Mouse (Mus musculus) megakaryocyte, embryonic 14.5 days (primary cell): ENCODE measurements around the gene Hist4h4.

ENCODE experiments used
- FLI1 ChIP-seq: IDR thresholded peaks from 2 replicates; pipeline ENCODE4 v1.6.1; 2012; ENCODE audit warnings: low read length, inconsistent platforms, mixed read lengths
- GATA1 ChIP-seq: IDR thresholded peaks from 3 replicates; pipeline ENCODE4 v1.6.1; 2012; ENCODE audit warnings: mixed read lengths, low read length, inconsistent platforms, borderline replicate concordance

- TF ChIP-seq FLI1 (no peak), GATA1 (no peak)
Measured at GRCm38 (mm10) chr6:136850267-136850666, 46.1 kb upstream of the Hist4h4 start.
